Comparison of ENCODE assay signal across 8 mouse cellular contexts in the genomic region with DNA sequence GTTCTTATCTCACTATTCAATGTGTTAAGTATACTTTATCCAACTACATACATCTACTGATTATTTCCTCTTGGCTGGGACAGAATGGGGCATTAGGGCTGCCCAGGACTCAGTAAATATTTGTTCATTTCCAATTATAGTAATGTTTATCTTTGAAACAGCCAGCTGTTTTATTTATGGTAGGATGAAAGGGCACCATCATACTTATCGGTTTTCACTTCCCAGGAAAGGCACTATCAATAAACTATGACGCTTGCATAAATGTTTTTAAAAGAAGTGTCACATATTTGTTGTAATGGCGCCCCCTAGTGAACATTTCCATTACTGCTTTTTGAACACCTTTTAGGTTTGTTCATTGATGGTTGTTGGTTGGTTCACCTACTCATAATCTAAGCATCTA. TPM values are rescaled to one million over a fixed set of nuclear protein-coding genes. Genes with fewer than 3 reads are reported as not detected.
DNase-seq lines count a peak whose midpoint lies in the region; ATAC-seq and TF ChIP-seq lines count a peak whose summit lies in the region.

No protein-coding gene starts in this region.

- H3K9ac ChIP-seq in heart, embryonic 15.5 days, result no peak overlapping the region

- DNase-seq in heart, postnatal 36 days, result no peak
- DNase-seq in thymus, adult 2 months, result peak; percentile 6
- no peak for DNase-seq in thymus, postnatal 36 days
- peak; percentile 39 for DNase-seq in embryo, embryonic 11.5 days (ENCODE audit: low read depth, low spot score)
- DNase-seq in lung, postnatal 10 days, result peak; percentile 45
- DNase-seq in gastrocnemius, postnatal 4 days (ENCODE audit: low spot score in 2 of 2), result no peak
- DNase-seq in adrenal gland, postnatal 4 days (ENCODE audit: low spot score in 2 of 2), result no peak

- H3K4me3 ChIP-seq in heart, embryonic 15.5 days, result no peak overlapping the region
- no peak overlapping the region for H3K4me3 ChIP-seq in thymus, adult 2 months (ENCODE audit: control insufficient read depth, insufficient read depth, low read length)

- under 1% methylated on average over 3 of the region's 3 CpGs for WGBS in heart, embryonic 15.5 days
- WGBS in thymus, adult 2 months, result 2% methylated on average over 3 of the region's 3 CpGs

- H3K27ac ChIP-seq in heart, embryonic 15.5 days, result no peak overlapping the region
- H3K27ac ChIP-seq in thymus, adult 2 months (ENCODE audit: control insufficient read depth, insufficient read depth, low read length), result no peak overlapping the region

- no peaks in the 10 kb centered on the region for H3K9me3 ChIP-seq in heart, embryonic 15.5 days (replicated peaks)

- peaks cover 7% of the 10 kb centered on the region; the same call in 1 of the 2 replicates for H3K27me3 ChIP-seq in heart, embryonic 15.5 days
- H3K27me3 ChIP-seq in thymus, adult 2 months (ENCODE audit: control insufficient read depth, insufficient read depth, low read length), result no peaks in the 10 kb centered on the region

- no peak for TF ChIP-seq POLR2A in thymus, adult 2 months (IDR thresholded peaks at IDR 0.05; ENCODE audit: control insufficient read depth, extremely low read depth, insufficient read depth, low read length, poor library complexity)

- no peak for ATAC-seq in heart, embryonic 15.5 days (replicated peaks; ENCODE audit: insufficient number of reproducible peaks, insufficient read depth, low FRiP score, low read depth)

- no peak for TF ChIP-seq CTCF in thymus, adult 2 months (IDR thresholded peaks at IDR 0.05; ENCODE audit: borderline replicate concordance, control insufficient read depth, extremely low read depth, insufficient read depth, low read length, poor library complexity)

- intact Hi-C loops in heart, postnatal 36 days (cut with DNase I), result no loop called here

- H3K36me3 ChIP-seq in heart, embryonic 15.5 days, result no peaks in the 10 kb centered on the region
- H3K36me3 ChIP-seq in thymus, adult 2 months (ENCODE audit: control insufficient read depth, insufficient read depth, low read length), result no peaks in the 10 kb centered on the region

- H3K4me1 ChIP-seq in heart, embryonic 15.5 days (replicated peaks), result peaks cover 4% of the 10 kb centered on the region; the same call in 1 of the 2 replicates
- no peaks in the 10 kb centered on the region for H3K4me1 ChIP-seq in thymus, adult 2 months (replicated peaks; ENCODE audit: control insufficient read depth, insufficient read depth, low read length)

- 0 out of 2 replicates have a peak overlapping the region, but pooled peaks have one; percentile 15 for H3K4me2 ChIP-seq in heart, embryonic 15.5 days

RNA-seq across cellular contexts. Expression of a gene that starts 35.8 kb away (rescaled TPM):
- 0.05 and 0.25 TPM in 2 replicates for polyA plus RNA-seq in heart, embryonic 15.5 days (2015; fragmentation: Nextera tagmentation; extraction: Ambion mirVana)
- under 1 TPM in 1 of 2 experiments, not detected in 1; 0.11 TPM for total RNA-seq in heart, postnatal 36 days (2021)
- polyA plus RNA-seq in thymus, adult 2 months (2012; rRNA removed), result 0.05 TPM in 1 of 2 replicates, not detected in the other
- total RNA-seq in gastrocnemius, postnatal 4 days (2021), result not detected
- 1 to 10 TPM in 1 of 2 experiments, not detected in 1; 1.8 TPM for total RNA-seq in adrenal gland, postnatal 4 days (2021)

Comparison
In these comparisons a context has a peak if more than half of its experiments do, and no peak if none do; other contexts are left out.
1. DNase-seq: peak in thymus, adult 2 months (single experiment), embryo, embryonic 11.5 days (single experiment) and lung, postnatal 10 days (single experiment); none in heart, postnatal 36 days (0 of 2), thymus, postnatal 36 days (0 of 2), gastrocnemius, postnatal 4 days (0 of 2) and adrenal gland, postnatal 4 days (0 of 2).